Mouse (Mus musculus) megakaryocyte, embryonic 14.5 days (primary cell): ENCODE data around the gene Maea.

Source experiments
- FLI1 ChIP-seq: IDR thresholded peaks from 2 replicates; pipeline ENCODE4 v1.6.1; 2012; ENCODE audit warnings: low read length, inconsistent platforms, mixed read lengths
- GATA1 ChIP-seq: IDR thresholded peaks from 3 replicates; pipeline ENCODE4 v1.6.1; 2012; ENCODE audit warnings: mixed read lengths, low read length, inconsistent platforms, borderline replicate concordance

GRCm38 (mm10) chr5:33335273-33335976 lies at the start of gene Maea:
- TF ChIP-seq GATA1 (no peak), FLI1 (no peak)
